Mouse (Mus musculus) spleen, postnatal 4 days (tissue): ENCODE measurements around the gene Slc4a8.
"Not testable (repeated sequence)": the region's sequence is repeated elsewhere in the genome, so short reads cannot be mapped to it uniquely, and the experiment has no call there.

Source experiments
- DNase-seq, 2 experiments: peaks; one replicate each; pipeline ENCODE4 v3.0.0; 2022; ENCODE audit warnings: low spot score in 2 of 2

The Slc4a8 gene

DNA sequence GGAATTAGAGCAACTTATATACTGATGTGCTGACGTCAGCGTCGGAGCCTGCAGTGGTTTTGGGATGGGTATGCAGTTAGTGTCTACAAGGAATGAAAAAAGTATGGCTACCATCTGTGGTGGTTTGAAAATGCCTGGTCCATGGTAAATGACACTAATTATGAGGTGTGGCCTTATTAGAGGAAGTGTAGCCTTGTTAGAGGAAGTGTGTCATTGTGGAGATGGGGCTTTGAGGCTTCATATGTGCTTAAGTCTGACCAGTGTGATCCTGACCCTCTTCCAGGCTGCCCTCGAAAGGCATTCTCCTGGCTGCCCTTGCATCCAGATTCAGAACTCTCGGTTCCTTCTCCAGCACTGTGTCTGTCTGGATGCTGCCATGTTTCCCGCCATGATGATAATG, 18.3 kb upstream of the Slc4a8 start:
- no peak for DNase-seq

DNA sequence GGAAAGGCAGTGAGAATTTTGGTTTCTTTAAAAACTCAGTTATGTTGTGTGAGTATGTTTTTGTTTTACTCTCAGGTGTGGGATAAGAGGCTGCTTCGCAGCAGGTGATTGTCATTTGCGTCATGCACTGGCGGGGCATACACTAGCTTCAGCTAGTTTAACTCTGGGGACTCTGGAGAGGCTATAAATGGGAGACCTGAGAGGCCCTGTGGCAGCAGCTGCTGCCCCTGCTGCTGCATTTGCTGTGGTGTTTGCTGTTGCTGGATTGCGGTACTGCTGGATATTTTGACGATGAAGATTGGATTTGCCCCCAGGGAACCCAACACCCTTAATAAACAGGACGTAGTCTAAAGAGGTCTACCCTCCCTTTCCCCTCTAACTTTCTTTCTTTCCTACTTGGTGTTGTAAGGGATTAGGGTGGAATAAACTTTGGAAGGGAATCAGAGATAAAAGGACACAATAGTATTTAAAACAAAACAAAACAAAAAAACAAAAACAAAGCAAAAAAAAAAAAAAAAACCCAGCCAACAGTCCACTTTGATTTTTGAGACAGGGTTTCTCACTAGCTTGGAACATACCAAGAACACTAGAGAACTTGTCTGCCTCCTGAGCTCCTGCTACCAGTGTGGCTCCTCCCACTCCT, 14.9 kb upstream of the Slc4a8 start:
- no peak for DNase-seq

DNA sequence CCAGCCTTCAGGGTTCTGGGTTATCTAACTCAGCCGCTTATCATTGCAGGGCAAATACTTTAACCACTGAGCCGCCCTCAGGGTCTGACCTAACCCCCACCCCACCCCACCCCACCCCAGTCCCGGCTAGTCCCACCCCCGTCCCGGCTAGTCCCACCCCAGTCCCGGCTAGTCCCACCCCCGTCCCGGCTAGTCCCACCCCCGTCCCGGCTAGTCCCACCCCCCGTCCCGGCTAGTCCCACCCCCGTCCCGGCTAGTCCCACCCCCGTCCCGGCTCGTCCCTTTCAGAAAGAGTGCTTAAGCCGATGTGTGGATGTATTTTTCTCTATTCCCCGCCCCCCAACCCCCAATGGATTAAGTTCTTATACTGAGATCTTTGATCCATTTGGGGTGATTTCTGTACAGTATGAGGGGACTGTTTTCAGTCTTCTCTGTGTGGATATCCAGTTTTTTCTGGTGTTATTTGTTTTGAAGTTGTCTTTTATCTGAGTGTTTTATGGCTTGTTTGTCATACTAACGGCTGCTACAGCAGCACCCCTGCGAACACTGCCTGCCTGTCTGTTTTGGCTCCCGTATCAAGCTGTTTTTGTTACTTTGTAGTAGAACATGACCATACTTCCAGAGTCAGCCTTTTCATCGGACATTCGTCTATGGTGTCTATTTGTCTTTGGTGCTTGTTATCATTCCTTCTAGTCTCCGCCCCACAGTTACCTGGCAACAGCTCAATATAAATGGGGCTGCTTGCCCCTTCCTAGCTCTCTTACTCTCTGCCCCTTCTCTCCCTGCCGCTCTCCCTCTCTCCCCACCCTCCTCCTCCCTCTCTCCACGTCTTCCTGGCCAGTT, 14.2 kb upstream of the Slc4a8 start:
- peak; percentile 61 to 70 for DNase-seq

DNA sequence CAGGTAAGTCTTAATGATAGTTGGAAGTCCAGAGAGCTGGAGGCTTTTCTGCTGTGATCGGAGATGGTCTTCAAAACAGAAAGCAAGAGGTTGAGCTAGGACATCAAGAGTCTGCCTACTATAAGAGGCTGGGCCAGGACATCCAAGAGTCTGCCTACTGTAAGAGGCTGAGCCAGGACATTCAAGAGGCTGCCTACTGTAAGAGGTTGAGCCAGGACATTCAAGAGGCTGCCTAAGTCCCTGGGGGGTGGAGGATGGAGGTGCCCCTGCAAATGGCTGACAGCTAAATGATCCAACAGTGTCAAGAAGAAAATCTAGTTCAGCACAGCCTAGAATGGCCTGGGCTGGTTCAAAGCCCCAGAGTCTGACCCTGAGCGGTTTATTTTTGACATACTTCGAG, 13.0 kb upstream of the Slc4a8 start:
- no peak for DNase-seq

DNA sequence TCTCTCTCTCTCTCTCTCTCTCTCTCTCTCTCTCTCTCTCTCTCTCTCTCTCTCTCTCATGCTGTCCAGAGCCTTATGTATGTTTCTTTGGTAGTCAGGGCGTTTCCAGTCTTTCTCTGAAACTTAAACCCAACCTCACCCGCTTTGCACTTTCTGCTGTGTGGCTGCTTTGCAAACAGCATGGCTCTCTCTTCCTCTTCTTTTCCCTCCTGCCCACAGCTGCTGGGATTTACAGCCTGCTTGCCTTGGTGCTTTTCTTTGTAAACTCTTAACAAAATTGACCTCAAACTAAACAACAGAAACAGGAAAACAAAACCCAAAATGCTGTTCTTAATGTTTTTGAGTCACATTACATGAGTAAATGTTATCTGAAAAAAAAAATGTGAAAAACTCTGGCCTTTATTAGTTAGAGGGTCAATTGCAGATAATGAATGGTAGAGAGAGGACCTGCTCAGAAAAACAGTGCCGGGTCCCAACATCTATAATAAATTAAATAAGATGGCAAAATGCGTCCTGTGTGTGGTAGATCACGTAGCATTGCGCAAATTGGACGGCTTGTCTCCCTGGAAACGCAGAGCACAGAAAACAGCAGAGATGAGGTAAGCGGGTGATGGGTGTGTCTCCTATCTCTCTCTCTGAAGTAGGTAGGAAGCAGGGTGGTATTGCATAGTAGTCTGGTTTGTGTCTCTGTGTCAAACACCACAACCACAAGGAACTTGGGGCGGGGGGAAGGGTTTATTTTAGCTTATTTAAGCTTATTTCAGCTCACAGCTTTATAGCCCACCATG, 11.6 kb upstream of the Slc4a8 start:
- peak in 1 of 2 experiments; percentile 59 for DNase-seq

DNA sequence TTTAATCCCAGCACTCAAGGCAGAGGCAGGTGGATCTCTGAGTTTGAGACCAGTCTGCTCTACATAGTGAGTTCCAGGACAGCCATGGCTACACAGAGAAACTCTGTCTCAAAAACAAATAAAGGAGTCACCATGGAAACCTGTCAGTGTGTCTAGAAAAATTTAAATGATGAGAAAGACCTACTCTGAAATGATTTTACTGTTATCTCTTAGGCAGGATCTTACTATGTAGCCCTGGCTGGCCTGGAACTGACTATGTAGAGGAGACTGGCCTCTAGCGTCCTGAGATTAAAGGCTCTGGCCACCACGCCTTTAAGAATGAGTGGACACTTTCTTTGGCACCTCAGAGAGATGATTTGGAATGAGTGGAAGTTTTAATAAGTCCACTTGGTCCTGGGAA, 9.1 kb upstream of the Slc4a8 start:
- no peak for DNase-seq

DNA sequence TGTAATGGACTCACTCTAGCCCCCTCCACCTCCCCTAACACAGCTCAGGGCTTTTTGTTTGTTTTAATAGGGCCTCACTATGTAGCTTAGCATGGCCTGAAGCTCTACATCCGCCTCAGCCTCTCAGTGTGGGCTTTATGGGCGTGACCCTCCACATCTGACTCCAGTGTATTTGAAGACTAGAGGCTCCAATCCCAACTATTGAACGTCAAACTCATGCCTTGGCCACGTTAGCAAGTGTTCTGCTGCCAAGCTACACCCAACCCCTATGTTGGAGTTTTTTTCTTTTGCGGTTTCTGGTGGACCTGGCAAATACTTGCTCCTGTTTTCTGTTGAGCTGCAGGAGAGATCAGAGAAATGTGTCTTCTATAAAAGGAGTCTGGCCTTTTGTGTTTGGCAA, 8.5 kb upstream of the Slc4a8 start:
- DNase-seq: no peak

DNA sequence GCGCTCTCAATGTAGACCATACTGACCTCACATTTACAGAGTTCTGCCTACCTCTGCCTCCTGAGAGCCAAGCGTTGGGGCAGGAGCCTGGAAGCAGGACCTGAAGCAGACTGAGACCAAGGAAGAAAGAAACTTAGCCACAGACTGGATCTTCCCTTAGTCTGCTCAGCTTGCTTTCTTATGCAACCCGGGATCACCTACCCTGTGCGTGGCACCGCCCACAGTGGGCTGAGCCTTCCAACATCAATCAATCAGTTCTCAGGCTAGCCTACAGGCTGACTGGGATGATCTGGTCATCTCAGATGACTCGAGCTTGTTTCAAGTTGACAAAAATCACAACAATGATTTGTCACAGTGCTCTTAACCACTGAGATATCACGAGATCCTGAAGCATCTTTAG, 7.5 kb upstream of the Slc4a8 start:
- DNase-seq: no peak

DNA sequence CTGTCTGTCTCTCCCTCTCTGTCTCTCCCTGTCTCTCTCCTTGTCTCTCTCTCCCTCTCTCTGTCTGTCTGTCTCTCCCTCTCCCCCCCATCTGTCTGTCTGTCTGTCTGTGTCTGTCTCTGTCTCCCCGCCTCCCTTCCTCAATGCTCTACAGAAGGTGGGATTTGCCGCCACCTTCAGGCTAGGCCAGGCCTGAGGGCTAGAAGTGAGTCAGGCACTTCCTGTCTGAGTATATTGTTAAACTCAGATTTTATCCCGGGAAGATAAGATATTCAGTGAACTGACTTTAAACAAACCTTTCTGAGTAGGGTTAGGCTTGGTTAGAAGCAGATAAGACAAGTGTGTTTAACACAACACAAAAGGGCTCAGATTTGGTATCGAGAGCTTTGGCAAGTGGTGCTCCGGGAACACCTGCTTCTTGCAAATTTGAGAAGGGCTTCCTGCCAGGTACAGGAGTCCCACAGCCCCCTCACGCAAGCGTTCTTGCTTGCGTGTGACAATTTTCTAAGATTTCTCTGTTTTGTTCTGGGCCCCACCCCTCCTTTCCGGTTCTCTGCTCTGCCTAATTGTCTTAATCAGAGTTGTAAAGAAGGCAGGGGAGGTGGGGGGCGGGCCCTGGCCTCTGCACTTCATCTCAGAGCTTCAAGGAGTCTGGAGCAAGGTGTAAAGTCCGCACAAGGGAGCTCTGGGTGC, 6.6 kb upstream of the Slc4a8 start:
- peak in 1 of 2 experiments; percentile 46 for DNase-seq

DNA sequence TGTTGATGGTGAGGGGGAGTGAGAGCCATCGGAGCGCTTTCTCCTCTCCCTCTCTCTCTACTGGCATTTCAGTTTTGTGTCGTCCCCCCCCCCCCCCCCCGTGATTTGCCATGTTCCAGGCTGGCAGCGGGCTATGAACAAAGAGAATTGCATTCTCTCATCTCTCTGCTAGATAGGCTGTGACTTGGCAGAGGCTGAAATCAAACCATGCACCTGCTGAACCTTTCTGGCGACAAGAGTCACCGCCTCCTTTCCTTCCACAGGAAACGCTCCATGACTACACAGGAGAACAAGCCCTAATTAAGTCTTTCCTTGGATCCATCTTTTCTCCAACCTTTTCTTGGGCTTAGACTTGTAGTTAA, 6.1 kb upstream of the Slc4a8 start:
- no peak for DNase-seq

DNA sequence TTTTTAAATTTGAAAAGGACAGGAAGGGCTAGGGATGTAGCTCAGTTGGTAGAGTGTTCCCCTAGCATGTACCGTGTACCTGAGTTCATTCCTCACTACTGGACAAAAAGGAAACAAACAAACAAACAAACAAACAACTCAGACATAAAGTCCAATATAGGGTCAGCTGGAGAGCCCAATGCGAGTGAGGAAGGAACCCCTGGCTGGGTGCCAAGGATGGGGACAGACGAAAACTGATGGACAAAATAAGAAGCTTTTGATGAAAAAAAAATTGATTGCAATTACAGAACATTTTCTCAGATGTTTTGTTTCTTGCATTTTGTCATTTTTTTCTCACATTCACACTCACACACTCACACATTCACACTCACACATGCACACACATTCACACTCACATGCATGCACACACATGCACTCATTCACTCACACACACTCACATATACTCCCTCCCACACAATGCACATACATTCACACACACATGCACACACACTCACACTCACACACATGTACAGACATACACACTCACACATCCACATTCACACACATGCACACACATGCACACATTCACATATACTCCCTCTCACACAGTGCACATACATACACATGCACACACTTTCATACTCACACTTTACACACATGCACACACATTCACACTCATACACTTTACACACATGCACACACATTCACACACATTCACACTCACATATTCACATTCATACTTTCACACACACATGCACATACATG, 5.5 kb upstream of the Slc4a8 start:
- DNase-seq: no peak

DNA sequence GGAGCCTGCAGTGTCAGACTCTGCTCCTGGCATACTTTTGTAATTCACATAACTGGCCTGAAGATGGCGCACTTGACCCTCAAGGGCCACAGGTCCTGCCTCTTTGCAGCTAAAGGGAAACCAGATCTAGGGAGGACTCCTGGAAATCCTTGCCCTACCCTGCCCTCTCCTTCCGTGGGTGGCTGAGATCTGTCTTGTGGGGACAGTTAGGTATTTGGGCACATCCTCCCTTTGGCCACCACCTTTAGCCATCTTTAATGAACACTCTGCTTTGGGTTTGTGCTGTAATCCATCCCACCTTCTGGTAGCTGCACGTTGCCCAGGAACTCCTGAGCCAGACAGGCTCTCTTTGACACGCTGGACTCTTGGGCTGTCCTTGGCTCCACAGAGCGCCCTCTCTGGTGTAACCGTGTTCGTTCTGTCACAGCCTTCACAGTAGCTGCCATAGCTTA, 4.0 kb upstream of the Slc4a8 start:
- DNase-seq: peak; percentile 53 to 81

DNA sequence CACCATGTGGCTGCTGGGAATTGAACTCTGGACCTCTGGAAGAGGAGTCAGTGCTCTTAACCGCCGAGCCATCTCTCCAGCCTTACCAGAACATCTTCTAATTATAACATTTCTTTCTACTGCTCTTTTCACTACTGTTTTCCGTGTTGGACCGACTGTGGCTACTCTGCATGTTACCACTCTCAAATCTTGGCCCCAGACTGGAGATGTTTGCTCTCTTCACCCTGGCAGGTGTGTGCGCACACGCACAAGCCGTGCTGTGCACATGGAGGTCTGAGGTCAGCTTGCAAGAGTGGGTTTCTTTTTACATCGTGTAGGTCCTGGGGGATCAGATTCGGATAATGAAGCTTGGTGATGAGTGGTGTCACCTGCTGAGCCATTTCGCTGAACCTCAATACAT, 2.3 kb upstream of the Slc4a8 start:
- no peak for DNase-seq

DNA sequence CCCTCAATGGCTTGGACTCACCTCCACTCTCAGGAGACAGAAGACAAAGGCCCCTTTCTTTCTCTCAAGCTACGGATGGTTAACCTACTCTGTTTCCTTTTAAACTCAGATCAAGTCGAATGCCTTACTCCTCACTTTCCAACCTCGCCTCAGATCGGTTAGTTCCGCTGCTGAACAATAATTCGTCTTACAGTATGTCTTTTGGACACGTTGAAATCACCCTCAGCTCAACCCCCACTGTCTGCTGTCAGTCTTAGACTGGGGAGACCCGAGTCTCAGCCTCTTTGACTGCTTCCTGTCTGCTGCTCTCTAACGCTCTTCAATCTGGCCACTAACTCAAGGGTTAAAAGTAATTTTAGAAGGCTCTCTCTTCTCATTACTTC, 520 bp upstream of the Slc4a8 start:
- DNase-seq: no peak

DNA sequence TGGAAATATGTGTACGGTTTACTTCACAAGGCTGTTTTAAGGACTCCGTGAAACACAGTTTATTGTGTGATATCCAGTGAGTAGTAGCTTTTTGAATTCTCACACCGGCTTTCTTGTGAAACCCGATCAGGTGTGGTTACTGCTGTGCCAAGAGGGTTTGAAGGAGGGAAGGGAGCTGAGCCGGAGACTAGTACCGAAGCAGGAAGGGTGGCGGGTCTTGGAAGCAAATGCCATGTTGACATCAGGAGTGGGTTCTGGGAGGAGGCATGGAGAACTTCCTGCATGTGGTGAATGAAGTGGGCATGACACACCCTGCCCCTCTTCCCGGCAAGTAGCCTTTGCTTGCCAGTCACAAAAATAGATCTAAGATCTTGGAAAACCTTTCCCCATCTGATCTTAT, 1.1 kb downstream of the Slc4a8 start:
- DNase-seq: no peak

DNA sequence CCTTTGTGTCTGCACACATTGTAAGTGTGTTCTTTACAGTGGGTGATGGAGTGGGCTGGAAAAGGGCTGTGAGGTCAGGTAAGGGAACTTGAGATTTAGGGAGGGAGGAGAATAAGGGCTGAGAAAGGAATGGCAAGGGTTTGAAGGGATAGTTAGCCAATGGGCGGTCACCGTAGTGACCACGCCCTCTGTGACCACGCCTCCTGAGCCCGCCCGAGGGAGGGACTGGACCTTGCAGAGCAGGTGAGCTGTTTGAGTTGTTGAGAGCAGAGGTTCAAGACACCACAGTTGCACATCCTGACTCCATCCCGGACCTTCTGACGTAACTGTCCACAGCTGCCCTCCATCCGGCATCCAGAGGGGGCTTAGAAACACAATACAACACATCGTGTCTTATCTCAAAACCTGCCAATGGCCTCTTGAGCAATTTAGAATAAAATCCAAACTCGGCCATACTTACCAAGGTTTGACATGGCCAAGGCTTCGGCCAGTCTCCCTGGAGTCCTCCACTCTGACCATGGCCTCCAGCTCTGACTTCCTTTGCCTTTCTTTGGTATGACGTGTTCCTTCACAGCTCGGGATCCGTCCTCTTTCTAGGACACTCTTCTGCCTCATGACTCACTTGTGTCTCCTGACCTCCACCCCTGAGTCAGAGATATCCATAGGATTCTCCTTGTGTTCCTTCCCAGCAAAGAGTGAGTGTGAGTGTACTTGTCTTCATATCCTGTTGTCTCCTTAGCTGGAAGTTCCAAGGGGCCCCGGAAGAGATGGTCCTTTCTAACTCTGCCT, 2.8 kb downstream of the Slc4a8 start:
- no peak for DNase-seq

DNA sequence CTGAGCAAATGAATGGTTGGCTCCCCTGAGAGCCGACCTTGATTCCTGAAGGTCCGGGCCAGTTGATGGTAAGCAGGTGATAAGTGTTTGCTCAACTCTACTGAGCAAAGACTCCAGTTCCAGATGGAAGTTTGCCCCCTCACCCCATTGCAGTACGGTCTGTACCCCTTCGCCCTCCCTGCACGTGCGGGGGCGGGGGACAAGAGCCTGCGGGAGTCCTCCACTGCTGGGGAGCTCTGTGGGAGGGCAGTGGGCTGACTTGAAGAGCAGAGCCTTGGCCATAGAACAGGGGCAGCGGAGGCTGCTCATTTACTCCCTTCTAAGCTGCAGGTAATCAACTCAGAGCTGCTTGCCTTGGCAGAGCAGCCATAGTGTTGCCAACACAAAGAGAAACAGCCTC, 5.3 kb downstream of the Slc4a8 start:
- no peak for DNase-seq

DNA sequence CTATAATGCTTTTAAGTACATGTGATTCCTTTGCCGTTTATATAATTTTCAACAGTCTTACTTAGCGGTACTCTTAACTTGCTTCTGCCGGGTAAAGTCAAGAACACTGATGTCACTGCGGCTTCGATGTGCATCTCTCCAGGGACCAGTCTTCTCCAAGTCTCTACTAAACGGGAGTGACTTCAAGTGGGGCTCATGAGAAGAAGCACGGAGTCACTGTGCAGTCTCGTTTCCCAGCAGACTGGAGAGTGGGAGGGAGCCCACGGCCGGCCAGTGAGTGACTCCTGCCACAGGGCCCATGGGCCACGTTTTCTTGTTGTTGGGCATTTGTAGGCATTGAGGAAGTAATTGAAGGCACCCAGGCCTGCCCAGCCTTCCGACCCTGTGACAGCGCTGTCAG, 6.3 kb downstream of the Slc4a8 start:
- DNase-seq: no peak

DNA sequence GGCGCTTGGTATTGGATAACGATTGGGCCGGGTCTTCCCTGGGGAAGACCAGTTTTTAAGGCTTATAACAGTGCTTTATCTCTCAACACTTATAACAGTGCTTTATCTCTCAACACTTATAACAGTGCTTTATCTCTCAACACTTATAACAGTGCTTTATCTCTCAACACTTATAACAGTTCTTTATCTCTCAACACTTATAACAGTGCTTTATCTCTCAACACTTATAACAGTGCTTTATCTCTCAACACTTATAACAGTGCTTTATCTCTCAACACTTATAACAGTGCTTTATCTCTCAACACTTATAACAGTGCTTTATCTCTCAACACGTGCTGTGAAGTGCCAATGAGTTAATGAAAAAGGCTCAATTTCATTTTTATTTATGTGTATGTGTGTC, 7.5 kb downstream of the Slc4a8 start:
- not testable (repeated sequence) for DNase-seq

DNA sequence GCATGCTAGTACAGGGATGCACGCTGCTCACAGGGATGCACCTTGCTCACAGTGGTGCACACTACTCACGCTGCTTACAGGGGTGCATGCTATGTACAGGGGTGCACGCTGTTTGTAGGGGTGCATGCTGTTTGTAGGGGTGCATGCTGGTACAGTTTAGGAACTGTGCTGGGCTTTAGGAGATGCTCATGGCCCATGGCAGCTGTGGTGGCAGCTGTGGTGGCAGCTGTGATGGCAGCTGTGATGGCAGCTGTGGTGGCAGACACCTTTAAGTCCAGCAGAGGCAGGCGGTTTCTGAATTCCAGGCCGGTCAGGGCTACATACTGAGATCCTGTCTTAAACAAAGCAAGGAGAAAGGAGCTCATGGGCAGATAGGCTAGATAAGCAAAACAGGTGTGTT, 8.8 kb downstream of the Slc4a8 start:
- DNase-seq: no peak

DNA sequence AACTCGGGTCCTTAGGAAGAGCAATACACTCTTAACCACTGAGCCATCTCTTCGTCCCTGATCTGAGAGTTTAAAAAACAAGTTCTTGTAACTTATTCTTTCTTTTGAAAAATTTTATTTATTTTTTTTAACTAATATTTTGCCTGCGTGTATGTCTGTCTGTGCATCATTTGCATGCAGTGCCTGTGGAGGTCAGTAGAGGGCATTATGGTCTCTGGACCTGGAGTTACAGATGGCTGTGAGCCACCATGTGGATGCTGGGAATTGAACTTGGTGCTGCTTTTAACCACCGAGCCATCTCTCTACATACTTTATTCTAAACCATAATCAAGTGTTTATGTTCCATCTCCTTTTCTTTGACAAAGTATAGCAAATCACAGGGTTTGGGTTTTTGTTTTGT, 11.1 kb downstream of the Slc4a8 start:
- no peak for DNase-seq
